Mouse (Mus musculus): ENCODE results near the gene Lsm4.
A peak's percentile ranks its signal among the peaks of the same experiment; 100 is the strongest.

Lsm4 gene

GRCm38 (mm10) chr8:70701048-70701981 is 28.3 kb downstream of the Lsm4 start:
- DNase-seq = no peak

GRCm38 (mm10) chr8:70701982-70702841 is 29.2 kb downstream of the Lsm4 start:
- no peak for DNase-seq

GRCm38 (mm10) chr8:70702842-70703182 is 29.8 kb downstream of the Lsm4 start:
- DNase-seq = peak; percentile 89 to 92

GRCm38 (mm10) chr8:70703287-70703686 is 30.2 kb downstream of the Lsm4 start, which contains the start of gene Iqcn:
Gene Iqcn, plus strand, starts transcription at chr8:70703457.
- DNase-seq = no peak

- DNase-seq = no peak
Observed at GRCm38 (mm10) chr8:70708281-70708680, 35.2 kb downstream of the Lsm4 start.

- DNase-seq = no peak
Observed at GRCm38 (mm10) chr8:70709794-70710193, 36.7 kb downstream of the Lsm4 start.

- peak in 1 of 2 experiments; percentile 51 for DNase-seq
Observed at GRCm38 (mm10) chr8:70710296-70710695, 37.2 kb downstream of the Lsm4 start.

- no peak for DNase-seq
Observed at GRCm38 (mm10) chr8:70711041-70711440, 38.0 kb downstream of the Lsm4 start.

GRCm38 (mm10) chr8:70713991-70714390 is 40.9 kb downstream of the Lsm4 start:
- DNase-seq = no peak

- no peak for DNase-seq
Observed at GRCm38 (mm10) chr8:70715086-70715485, 42.0 kb downstream of the Lsm4 start.

- DNase-seq = no peak
Observed at GRCm38 (mm10) chr8:70716521-70717400, 43.7 kb downstream of the Lsm4 start.

- peak; percentile 77 to 82 for DNase-seq
Observed at GRCm38 (mm10) chr8:70718297-70718696, 45.2 kb downstream of the Lsm4 start, which contains the start of gene Gm3336. Gene Gm3336, plus strand, starts transcription at chr8:70718543.

- no peak for DNase-seq
Observed at GRCm38 (mm10) chr8:70719796-70720270, 46.8 kb downstream of the Lsm4 start.

GRCm38 (mm10) chr8:70720739-70721138 is 47.7 kb downstream of the Lsm4 start:
- peak; percentile 84 to 92 for DNase-seq

GRCm38 (mm10) chr8:70721601-70722000 is 48.6 kb downstream of the Lsm4 start:
- peak in 1 of 2 experiments; percentile 3 for DNase-seq

GRCm38 (mm10) chr8:70723486-70724210 is 50.6 kb downstream of the Lsm4 start, which contains the start of gene Pde4c:
Gene Pde4c, plus strand, starts transcription at chr8:70723720.
- DNase-seq = peak in 1 of 2 experiments; percentile 1

- peak in 1 of 2 experiments; percentile 2 for DNase-seq
Observed at GRCm38 (mm10) chr8:70724216-70724615, 51.2 kb downstream of the Lsm4 start.

GRCm38 (mm10) chr8:70725792-70726447 is 52.9 kb downstream of the Lsm4 start:
- DNase-seq = peak in 1 of 2 experiments; percentile 2

- no peak for DNase-seq
Observed at GRCm38 (mm10) chr8:70726721-70727120, 53.7 kb downstream of the Lsm4 start.
